Mouse (Mus musculus): ENCODE results near the gene Fbp1. TPM values are rescaled to one million over a fixed set of nuclear protein-coding genes. Genes with fewer than 3 reads are reported as not detected.
A peak's percentile ranks its signal among the peaks of the same experiment; 100 is the strongest.
"Not testable (repeated sequence)": the region's sequence is repeated elsewhere in the genome, so short reads cannot be mapped to it uniquely, and the experiment has no call there.

Fbp1 gene
- polyA plus RNA-seq, 1 experiment from 2014 or later = 2.9 TPM

DNA sequence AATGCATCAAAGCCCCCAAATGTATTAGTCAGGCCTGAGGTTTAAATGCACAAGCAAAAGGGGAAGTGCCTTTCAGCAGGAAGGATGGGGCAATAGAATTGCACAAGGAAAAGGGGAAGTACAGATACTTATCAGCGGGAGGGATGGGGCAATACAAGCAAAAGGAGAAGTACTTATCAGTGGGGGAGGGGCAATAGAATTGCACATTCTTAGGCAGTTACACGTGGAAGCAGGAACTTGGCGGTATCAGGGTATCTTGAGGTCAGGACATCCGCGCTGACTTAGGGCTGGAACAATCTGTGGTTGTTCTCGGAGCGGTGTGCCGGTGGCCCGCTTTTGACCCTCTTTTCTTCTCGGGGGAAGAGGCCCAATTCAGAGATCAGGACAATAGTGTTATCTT lies 28.8 kb downstream of the Fbp1 start:
- H3K9me3 ChIP-seq; H3K4me2 ChIP-seq; H3K27me3 ChIP-seq; H3K36me3 ChIP-seq; H3K4me3 ChIP-seq; H3K4me1 ChIP-seq (replicated peaks); H3K27ac ChIP-seq (replicated peaks); H3K9ac ChIP-seq; ATAC-seq (ENCODE audit: low read depth): not testable (repeated sequence)
- 79% methylated on average over 10 of the region's 10 CpGs for WGBS

GRCm38 (mm10) chr13:62857941-62858915 lies 29.9 kb downstream of the Fbp1 start, which contains the start of gene Fbp2:
Gene Fbp2 (minus strand): TSS chr13:62858422.
- WGBS = 71% methylated on average over 21 of the region's 21 CpGs
- Histone ChIP-seq H3K9me3 (no peaks in the 10 kb centered on the region), H3K36me3 (no peaks in the 10 kb centered on the region), H3K27ac (replicated peaks) (no peak within 1 kb of the TSS), H3K9ac (0 out of 2 replicates have a peak within 1 kb of the TSS, but pooled peaks have one; percentile 34), H3K27me3 (no peaks in the 10 kb centered on the region), H3K4me3 (no peak within 1 kb of the TSS), H3K4me1 (replicated peaks) (no peaks in the 10 kb centered on the region), H3K4me2 (no peak within 1 kb of the TSS)
- ATAC-seq (ENCODE audit: low read depth) = no peak

GRCm38 (mm10) chr13:62856850-62857249 lies 31.2 kb downstream of the Fbp1 start:
- Histone ChIP-seq H3K4me3 (no peak overlapping the region), H3K27me3 (no peaks in the 10 kb centered on the region), H3K9ac (no peak overlapping the region), H3K9me3 (no peaks in the 10 kb centered on the region), H3K27ac (replicated peaks) (no peak overlapping the region), H3K4me2 (no peak overlapping the region), H3K4me1 (replicated peaks) (no peaks in the 10 kb centered on the region), H3K36me3 (no peaks in the 10 kb centered on the region)
- 87% methylated on average over 14 of the region's 14 CpGs for WGBS
- ATAC-seq (ENCODE audit: low read depth) = peak; percentile 28; the same call in 1 of the 2 replicates

DNA sequence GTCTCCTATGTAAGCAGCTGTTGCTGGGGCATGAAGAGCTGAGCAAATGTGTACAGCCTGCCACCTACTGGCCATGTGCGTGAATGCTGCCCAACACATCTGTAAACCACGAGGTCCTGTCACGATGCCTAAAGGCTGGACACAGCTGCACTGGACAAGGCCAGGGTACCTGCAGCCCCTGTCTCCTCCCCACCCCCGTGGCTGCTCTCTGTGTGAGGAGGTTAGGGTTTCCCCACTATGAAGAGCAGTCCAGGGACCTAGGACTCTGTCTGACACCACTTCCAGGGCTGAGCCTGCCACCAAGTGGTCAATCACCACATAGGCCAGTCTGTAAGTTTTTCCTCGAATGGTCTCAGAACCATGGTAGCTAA lies 31.8 kb downstream of the Fbp1 start:
- ATAC-seq (ENCODE audit: low read depth) = peak; percentile 93
- Histone ChIP-seq H3K4me1 (replicated peaks) (no peaks in the 10 kb centered on the region), H3K4me3 (peak overlapping the region; percentile 37), H3K36me3 (no peaks in the 10 kb centered on the region), H3K9ac (peak overlapping the region; percentile 58; the same call in 1 of the 2 replicates), H3K9me3 (no peaks in the 10 kb centered on the region), H3K27me3 (no peaks in the 10 kb centered on the region), H3K27ac (replicated peaks) (no peak overlapping the region), H3K4me2 (peak overlapping the region; percentile 67)
- WGBS = 5% methylated on average over 5 of the region's 5 CpGs

DNA sequence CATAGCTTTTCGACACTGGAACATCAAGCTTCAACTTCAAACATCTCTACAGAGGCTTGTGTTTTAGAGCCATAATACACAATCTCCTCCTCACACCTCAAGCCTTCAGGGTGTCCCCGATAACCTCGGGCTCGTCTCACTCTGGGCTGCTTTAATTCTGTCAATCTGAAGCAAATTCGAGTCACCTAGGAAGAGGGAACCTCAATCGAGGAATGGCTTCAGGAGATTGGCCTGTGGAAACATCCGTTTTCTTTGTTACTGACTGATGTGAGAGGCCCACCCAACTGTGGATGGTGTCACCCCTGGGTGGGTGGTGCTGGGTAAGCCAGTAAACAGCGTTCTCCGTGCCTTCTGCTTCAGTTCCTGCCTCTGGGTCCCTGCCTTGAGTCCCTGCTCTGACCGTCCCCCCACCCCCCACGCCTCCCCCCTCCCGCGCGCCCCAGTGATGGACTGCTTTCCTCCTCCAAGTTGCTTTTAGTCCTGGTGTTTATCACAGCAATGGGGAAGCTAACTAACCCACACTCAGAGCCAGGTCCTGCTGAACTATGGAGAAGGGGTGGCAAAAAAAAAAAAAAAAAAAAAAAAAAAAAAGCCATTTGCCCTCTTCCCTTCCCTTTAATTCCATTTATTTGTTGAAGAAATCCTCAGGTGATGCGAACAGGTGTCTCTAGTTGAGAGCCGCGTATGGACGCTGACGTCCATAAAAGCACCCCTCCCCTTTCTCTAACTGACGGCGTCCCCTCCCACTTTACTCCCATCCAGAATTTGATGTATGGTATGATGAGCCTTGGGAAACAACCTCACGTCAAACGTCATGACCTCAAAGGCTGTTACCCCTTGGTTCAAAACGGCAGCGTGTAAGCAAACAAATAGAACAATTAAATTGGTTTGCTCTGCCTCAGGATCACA lies 32.4 kb downstream of the Fbp1 start:
- peak overlapping the region; percentile 67 for H3K4me2 ChIP-seq
- H3K27me3 ChIP-seq = no peaks in the 10 kb centered on the region
- no peak overlapping the region for H3K27ac ChIP-seq (replicated peaks)
- peak overlapping the region; percentile 37 for H3K4me3 ChIP-seq
- 30% methylated on average over 25 of the region's 25 CpGs for WGBS
- H3K9ac ChIP-seq = peak overlapping the region; percentile 58; the same call in 1 of the 2 replicates
- peak; percentile 32; the same call in 1 of the 2 replicates for ATAC-seq (ENCODE audit: low read depth)
- no peaks in the 10 kb centered on the region for H3K9me3 ChIP-seq
- no peaks in the 10 kb centered on the region for H3K4me1 ChIP-seq (replicated peaks)
- H3K36me3 ChIP-seq = no peaks in the 10 kb centered on the region

DNA sequence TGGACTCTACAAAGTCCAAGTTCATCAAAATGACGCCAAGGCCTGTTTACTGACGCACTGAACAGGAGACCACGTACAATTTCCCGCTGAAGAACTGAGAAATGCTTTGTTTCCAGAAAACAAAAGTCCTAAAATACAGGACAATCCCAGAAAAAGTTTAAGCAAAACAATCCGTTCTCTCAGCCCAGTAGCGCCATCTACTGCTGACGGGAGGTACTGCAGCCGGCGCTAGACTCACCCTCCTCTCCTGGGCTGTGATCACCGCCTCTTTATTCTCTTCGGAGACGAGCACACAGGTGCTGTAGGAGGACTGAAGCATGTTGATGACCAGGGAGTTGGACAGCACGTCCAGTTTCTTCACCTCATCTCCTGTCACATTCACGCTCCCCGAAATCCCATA lies 33.4 kb downstream of the Fbp1 start:
- no peaks in the 10 kb centered on the region for H3K9me3 ChIP-seq
- no peaks in the 10 kb centered on the region for H3K4me1 ChIP-seq (replicated peaks)
- H3K4me2 ChIP-seq = peak overlapping the region; percentile 36
- no peak overlapping the region for H3K4me3 ChIP-seq
- no peak overlapping the region for H3K27ac ChIP-seq (replicated peaks)
- H3K27me3 ChIP-seq = no peaks in the 10 kb centered on the region
- H3K36me3 ChIP-seq = no peaks in the 10 kb centered on the region
- no peak overlapping the region for H3K9ac ChIP-seq
- no peak for ATAC-seq (ENCODE audit: low read depth)
- 10% methylated on average over 15 of the region's 15 CpGs for WGBS

- H3K4me1 ChIP-seq (replicated peaks) = no peaks in the 10 kb centered on the region
- H3K27me3 ChIP-seq = no peaks in the 10 kb centered on the region
- no peaks in the 10 kb centered on the region for H3K36me3 ChIP-seq
- WGBS = 53% methylated on average over 4 of the region's 4 CpGs
- no peaks in the 10 kb centered on the region; the same call in 1 of the 2 replicates for H3K9me3 ChIP-seq
- no peak overlapping the region for H3K9ac ChIP-seq
- no peak overlapping the region for H3K4me3 ChIP-seq
- H3K27ac ChIP-seq (replicated peaks) = no peak overlapping the region
- no peak overlapping the region for H3K4me2 ChIP-seq
- no peak for ATAC-seq (ENCODE audit: low read depth)
Measured at GRCm38 (mm10) chr13:62833341-62833740, 54.7 kb downstream of the Fbp1 start.

DNA sequence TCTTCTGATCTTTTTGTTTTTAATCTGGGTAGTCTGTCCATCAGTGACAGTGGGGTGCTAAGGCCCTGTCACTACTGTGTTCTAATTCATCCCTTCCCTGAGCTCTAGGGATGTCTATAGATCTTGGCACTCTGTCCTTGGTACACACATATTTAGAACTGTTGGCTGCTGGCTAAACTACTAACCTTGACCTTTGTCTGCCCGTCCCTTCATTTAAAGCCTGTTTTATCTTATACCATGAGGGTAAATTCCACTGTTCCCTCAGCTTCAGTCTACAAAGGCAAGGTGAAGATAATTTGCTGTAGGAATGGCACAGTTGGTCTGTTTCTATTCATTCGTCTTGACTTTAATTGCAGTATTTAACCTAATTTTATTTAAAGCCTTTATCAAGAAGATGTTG lies 55.8 kb downstream of the Fbp1 start:
- Histone ChIP-seq H3K9ac (no peak overlapping the region), H3K27ac (replicated peaks) (no peak overlapping the region), H3K4me1 (replicated peaks) (no peaks in the 10 kb centered on the region), H3K36me3 (no peaks in the 10 kb centered on the region), H3K4me3 (no peak overlapping the region), H3K27me3 (no peaks in the 10 kb centered on the region), H3K4me2 (no peak overlapping the region), H3K9me3 (no peaks in the 10 kb centered on the region; the same call in 1 of the 2 replicates)
- no peak for ATAC-seq (ENCODE audit: low read depth)
- 81% methylated on average over 2 of the region's 2 CpGs for WGBS

- WGBS = 84% methylated on average over 3 of the region's 3 CpGs
- H3K4me2 ChIP-seq; H3K4me3 ChIP-seq; H3K27ac ChIP-seq (replicated peaks); ATAC-seq (ENCODE audit: low read depth); H3K36me3 ChIP-seq; H3K9ac ChIP-seq; H3K4me1 ChIP-seq (replicated peaks); H3K27me3 ChIP-seq; H3K9me3 ChIP-seq: not testable (repeated sequence)
Measured at GRCm38 (mm10) chr13:62815705-62816104, 72.4 kb downstream of the Fbp1 start.

Other genes starting within 250 kb of the Fbp1 start
- 41.3 and 41.6 TPM in 2 replicates for gene Platr25, start 127.6 kb downstream of the Fbp1 start, polyA plus RNA-seq (2015; fragmentation: Nextera tagmentation; extraction: Ambion mirVana)
- 10.9 and 11.4 TPM in 2 replicates for gene Gm5141, start 102.5 kb downstream of the Fbp1 start, polyA plus RNA-seq (2015; fragmentation: Nextera tagmentation; extraction: Ambion mirVana)
- 0.33 and 0.51 TPM in 2 replicates for gene Fbp2, start 29.9 kb downstream of the Fbp1 start, polyA plus RNA-seq (2015; fragmentation: Nextera tagmentation; extraction: Ambion mirVana)
- gene 2010111I01Rik, start 76.6 kb upstream of the Fbp1 start, polyA plus RNA-seq (2015; fragmentation: Nextera tagmentation; extraction: Ambion mirVana) = 77.8 and 87.6 TPM in 2 replicates